Mouse (Mus musculus): ENCODE data around the gene Pml. TPM values are rescaled to one million over a fixed set of nuclear protein-coding genes. Genes with fewer than 3 reads are reported as not detected.
A peak's percentile ranks its signal among the peaks of the same experiment; 100 is the strongest.

The Pml gene
- polyA plus RNA-seq, 1 experiment from 2014 or later, result 13.2 TPM

- Histone ChIP-seq H3K4me1 (replicated peaks) (peaks cover 38% of the 10 kb centered on the region), H3K9ac (no peak overlapping the region), H3K9me3 (no peaks in the 10 kb centered on the region), H3K36me3 (no peaks in the 10 kb centered on the region), H3K4me3 (replicated peaks) (peak overlapping the region; percentile 24; the same call in 1 of the 2 replicates), H3K4me2 (replicated peaks) (peak overlapping the region; percentile 56), H3K27ac (no peak overlapping the region), H3K27me3 (replicated peaks) (peaks cover 72% of the 10 kb centered on the region)
- 7% methylated on average over 46 of the region's 46 CpGs for WGBS
- ATAC-seq, result no peak
Measured at GRCm38 (mm10) chr9:58196610-58197567, 52.7 kb downstream of the Pml start.

- H3K4me1 ChIP-seq (replicated peaks), result peaks cover 33% of the 10 kb centered on the region
- 7% methylated on average over 13 of the region's 14 CpGs for WGBS
- no peak overlapping the region for H3K9ac ChIP-seq
- no peaks in the 10 kb centered on the region for H3K36me3 ChIP-seq
- H3K4me3 ChIP-seq (replicated peaks), result no peak overlapping the region; the same call in 1 of the 2 replicates
- peak overlapping the region; percentile 20; the same call in 1 of the 2 replicates for H3K4me2 ChIP-seq (replicated peaks)
- ATAC-seq, result no peak
- H3K9me3 ChIP-seq, result no peaks in the 10 kb centered on the region
- no peak overlapping the region for H3K27ac ChIP-seq
- peaks cover 65% of the 10 kb centered on the region for H3K27me3 ChIP-seq (replicated peaks)
Measured at GRCm38 (mm10) chr9:58196141-58196540, 53.4 kb downstream of the Pml start.

GRCm38 (mm10) chr9:58195671-58196070, 53.9 kb downstream of the Pml start:
- Histone ChIP-seq H3K9ac (no peak overlapping the region), H3K4me2 (replicated peaks) (0 out of 2 replicates have a peak overlapping the region, but pooled peaks have one; percentile 20), H3K36me3 (no peaks in the 10 kb centered on the region), H3K4me3 (replicated peaks) (no peak overlapping the region), H3K9me3 (no peaks in the 10 kb centered on the region), H3K27me3 (replicated peaks) (peaks cover 60% of the 10 kb centered on the region), H3K4me1 (replicated peaks) (peaks cover 30% of the 10 kb centered on the region), H3K27ac (no peak overlapping the region)
- WGBS, result 23% methylated on average over 1 of the region's 1 CpGs
- no peak for ATAC-seq

GRCm38 (mm10) chr9:58194222-58194621, 55.4 kb downstream of the Pml start:
- Histone ChIP-seq H3K9ac (no peak overlapping the region), H3K27ac (no peak overlapping the region), H3K4me1 (replicated peaks) (peaks cover 27% of the 10 kb centered on the region), H3K4me2 (replicated peaks) (no peak overlapping the region), H3K27me3 (replicated peaks) (peaks cover 46% of the 10 kb centered on the region), H3K36me3 (no peaks in the 10 kb centered on the region), H3K9me3 (no peaks in the 10 kb centered on the region), H3K4me3 (replicated peaks) (no peak overlapping the region)
- ATAC-seq, result no peak
- WGBS, result 63% methylated on average over 9 of the region's 9 CpGs

GRCm38 (mm10) chr9:58184456-58184855, 65.1 kb downstream of the Pml start:
- ATAC-seq, result no peak
- no peak overlapping the region for H3K4me3 ChIP-seq (replicated peaks)
- H3K9me3 ChIP-seq, result no peaks in the 10 kb centered on the region
- H3K36me3 ChIP-seq, result no peaks in the 10 kb centered on the region
- no peak overlapping the region for H3K9ac ChIP-seq
- 78% methylated on average over 6 of the region's 6 CpGs for WGBS
- no peaks in the 10 kb centered on the region for H3K27me3 ChIP-seq (replicated peaks)
- H3K27ac ChIP-seq, result no peak overlapping the region
- H3K4me1 ChIP-seq (replicated peaks), result no peaks in the 10 kb centered on the region
- H3K4me2 ChIP-seq (replicated peaks), result no peak overlapping the region

GRCm38 (mm10) chr9:58179390-58179789, 70.2 kb downstream of the Pml start:
- WGBS, result 93% methylated on average over 2 of the region's 2 CpGs
- no peaks in the 10 kb centered on the region for H3K27me3 ChIP-seq (replicated peaks)
- H3K27ac ChIP-seq, result no peak overlapping the region
- H3K9ac ChIP-seq, result no peak overlapping the region
- no peaks in the 10 kb centered on the region for H3K4me1 ChIP-seq (replicated peaks)
- H3K9me3 ChIP-seq, result no peaks in the 10 kb centered on the region
- no peak for ATAC-seq
- no peak overlapping the region for H3K4me3 ChIP-seq (replicated peaks)
- H3K4me2 ChIP-seq (replicated peaks), result no peak overlapping the region
- H3K36me3 ChIP-seq, result no peaks in the 10 kb centered on the region

GRCm38 (mm10) chr9:58177165-58177564, 72.4 kb downstream of the Pml start:
- Histone ChIP-seq H3K4me1 (replicated peaks) (no peaks in the 10 kb centered on the region), H3K27me3 (replicated peaks) (no peaks in the 10 kb centered on the region), H3K4me3 (replicated peaks) (no peak overlapping the region), H3K9me3 (no peaks in the 10 kb centered on the region), H3K36me3 (no peaks in the 10 kb centered on the region), H3K4me2 (replicated peaks) (no peak overlapping the region), H3K9ac (no peak overlapping the region), H3K27ac (no peak overlapping the region)
- WGBS, result 79% methylated on average over 4 of the region's 4 CpGs
- no peak for ATAC-seq

- no peak overlapping the region for H3K9ac ChIP-seq
- WGBS, result 29% methylated on average over 5 of the region's 5 CpGs
Measured at GRCm38 (mm10) chr9:58175745-58176487, 73.7 kb downstream of the Pml start.

GRCm38 (mm10) chr9:58174818-58175251, 74.8 kb downstream of the Pml start:
- peak; percentile 39; the same call in 1 of the 2 replicates for ATAC-seq
- no peaks in the 10 kb centered on the region for H3K4me1 ChIP-seq (replicated peaks)
- no peaks in the 10 kb centered on the region for H3K9me3 ChIP-seq
- no peak overlapping the region for H3K4me3 ChIP-seq (replicated peaks)
- no peaks in the 10 kb centered on the region for H3K36me3 ChIP-seq
- 37% methylated on average over 5 of the region's 5 CpGs for WGBS
- no peaks in the 10 kb centered on the region for H3K27me3 ChIP-seq (replicated peaks)
- no peak overlapping the region for H3K4me2 ChIP-seq (replicated peaks)
- H3K9ac ChIP-seq, result no peak overlapping the region
- no peak overlapping the region for H3K27ac ChIP-seq

More at GRCm38 (mm10) chr9:58175745-58176487, 73.7 kb downstream of the Pml start:
- Histone ChIP-seq H3K4me2 (replicated peaks) (no peak overlapping the region), H3K27me3 (replicated peaks) (no peaks in the 10 kb centered on the region), H3K4me1 (replicated peaks) (no peaks in the 10 kb centered on the region), H3K27ac (peak overlapping the region; percentile 40; the same call in 1 of the 2 replicates), H3K9me3 (no peaks in the 10 kb centered on the region), H3K36me3 (no peaks in the 10 kb centered on the region), H3K4me3 (replicated peaks) (no peak overlapping the region)
- peak; percentile 63; the same call in 1 of the 2 replicates for ATAC-seq

- no peak for ATAC-seq
- Histone ChIP-seq H3K36me3 (no peaks in the 10 kb centered on the region), H3K27me3 (replicated peaks) (no peaks in the 10 kb centered on the region), H3K4me1 (replicated peaks) (peaks cover 4% of the 10 kb centered on the region; the same call in 1 of the 2 replicates), H3K9me3 (no peaks in the 10 kb centered on the region), H3K4me2 (replicated peaks) (no peak overlapping the region), H3K27ac (no peak overlapping the region), H3K4me3 (replicated peaks) (no peak overlapping the region), H3K9ac (no peak overlapping the region)
- 55% methylated on average over 2 of the region's 2 CpGs for WGBS
Measured at GRCm38 (mm10) chr9:58172863-58173262, 76.7 kb downstream of the Pml start.

- WGBS, result 84% methylated on average over 6 of the region's 6 CpGs
- Histone ChIP-seq H3K4me1 (replicated peaks) (peaks cover 4% of the 10 kb centered on the region; the same call in 1 of the 2 replicates), H3K9me3 (no peaks in the 10 kb centered on the region), H3K4me2 (replicated peaks) (no peak overlapping the region), H3K27me3 (replicated peaks) (no peaks in the 10 kb centered on the region), H3K4me3 (replicated peaks) (no peak overlapping the region), H3K9ac (no peak overlapping the region), H3K27ac (no peak overlapping the region), H3K36me3 (no peaks in the 10 kb centered on the region)
- no peak for ATAC-seq
Measured at GRCm38 (mm10) chr9:58169426-58169825, 80.2 kb downstream of the Pml start.

GRCm38 (mm10) chr9:58168880-58169279, 80.7 kb downstream of the Pml start:
- H3K27ac ChIP-seq, result no peak overlapping the region
- H3K4me3 ChIP-seq (replicated peaks), result no peak overlapping the region
- no peaks in the 10 kb centered on the region for H3K9me3 ChIP-seq
- WGBS, result 64% methylated on average over 3 of the region's 3 CpGs
- peaks cover 4% of the 10 kb centered on the region; the same call in 1 of the 2 replicates for H3K4me1 ChIP-seq (replicated peaks)
- H3K27me3 ChIP-seq (replicated peaks), result no peaks in the 10 kb centered on the region
- H3K36me3 ChIP-seq, result no peaks in the 10 kb centered on the region
- no peak for ATAC-seq
- no peak overlapping the region for H3K4me2 ChIP-seq (replicated peaks)
- no peak overlapping the region for H3K9ac ChIP-seq

All from intestine, embryonic 15.5 days (tissue).